Mouse (Mus musculus): Measurements from ENCODE around the gene March10. TPM values are rescaled to one million over a fixed set of nuclear protein-coding genes. Genes with fewer than 3 reads are reported as not detected.

The March10 gene
- total RNA-seq, 1 experiment = 0.22 TPM

GRCm38 (mm10) chr11:105455118-105455517, 1.4 kb downstream of the March10 start:
- in situ Hi-C loops (cut with MboI; ENCODE audit: low sequenced_read_pairs in 2 of 2, unreplicated experiment in 2 of 2) = no loop called here
- Histone ChIP-seq H3K9me3 (ENCODE audit: control insufficient read depth, insufficient read depth, low read depth, low read length) (no peaks in the 10 kb centered on the region), H3K4me3 (ENCODE audit: insufficient read depth in 1 of 2, low read depth in 1 of 2, low read length in 2 of 2, poor library complexity in 1 of 2, severe bottlenecking in 1 of 2) (no peak overlapping the region), H3K36me3 (ENCODE audit: control insufficient read depth, insufficient read depth, low read length, poor library complexity, severe bottlenecking) (no peaks in the 10 kb centered on the region), H3K27ac (ENCODE audit: insufficient read depth, low read depth, low read length, poor library complexity, severe bottlenecking) (no peak overlapping the region), H3K9ac (ENCODE audit: insufficient read depth, low read depth, low read length, poor library complexity, severe bottlenecking) (no peak overlapping the region), H3K4me1 (ENCODE audit: control insufficient read depth in 2 of 2, insufficient read depth in 2 of 2, low read length in 2 of 2, poor library complexity in 1 of 2) (peaks cover 0 to 4% of the 10 kb centered on the region in 2 experiments; a peak in 1 of 4 replicates)
- TF ChIP-seq CHD2 (IDR thresholded peaks at IDR 0.05; ENCODE audit: low read depth, low read length) (no peak), HCFC1 (IDR thresholded peaks at IDR 0.05; ENCODE audit: borderline replicate concordance, insufficient read depth, low read length) (no peak), ZC3H11A (IDR thresholded peaks at IDR 0.05; ENCODE audit: borderline replicate concordance, low read depth, low read length) (no peak), ZNF384 (IDR thresholded peaks at IDR 0.05; ENCODE audit: low read depth, low read length) (no peak), MAFK (IDR thresholded peaks at IDR 0.05; ENCODE audit: insufficient read depth, low read depth, low read length) (no peak)
- no peak for DNase-seq (ENCODE audit: low read depth, low spot score)

GRCm38 (mm10) chr11:105453084-105453483, 3.5 kb downstream of the March10 start:
- no peaks in the 10 kb centered on the region for H3K9me3 ChIP-seq (ENCODE audit: control insufficient read depth, insufficient read depth, low read depth, low read length)
- no peaks in the 10 kb centered on the region; the same call in 1 of the 2 replicates for H3K36me3 ChIP-seq (ENCODE audit: control insufficient read depth, insufficient read depth, low read length, poor library complexity, severe bottlenecking)
- H3K4me3 ChIP-seq (ENCODE audit: insufficient read depth in 1 of 2, low read depth in 1 of 2, low read length in 2 of 2, poor library complexity in 1 of 2, severe bottlenecking in 1 of 2) = no peak overlapping the region
- H3K4me1 ChIP-seq (ENCODE audit: control insufficient read depth in 2 of 2, insufficient read depth in 2 of 2, low read length in 2 of 2, poor library complexity in 1 of 2) = peaks cover 0 to 4% of the 10 kb centered on the region in 2 experiments; a peak in 1 of 4 replicates
- no peak overlapping the region for H3K9ac ChIP-seq (ENCODE audit: insufficient read depth, low read depth, low read length, poor library complexity, severe bottlenecking)
- DNase-seq (ENCODE audit: low read depth, low spot score) = no peak
- no peak overlapping the region for H3K27ac ChIP-seq (ENCODE audit: insufficient read depth, low read depth, low read length, poor library complexity, severe bottlenecking)
- TF ChIP-seq HCFC1 (IDR thresholded peaks at IDR 0.05; ENCODE audit: borderline replicate concordance, insufficient read depth, low read length) (no peak), ZC3H11A (IDR thresholded peaks at IDR 0.05; ENCODE audit: borderline replicate concordance, low read depth, low read length) (no peak), ZNF384 (IDR thresholded peaks at IDR 0.05; ENCODE audit: low read depth, low read length) (no peak), MAFK (IDR thresholded peaks at IDR 0.05; ENCODE audit: insufficient read depth, low read depth, low read length) (no peak), CHD2 (IDR thresholded peaks at IDR 0.05; ENCODE audit: low read depth, low read length) (no peak)
- in situ Hi-C loops (cut with MboI; ENCODE audit: low sequenced_read_pairs in 2 of 2, unreplicated experiment in 2 of 2) = no loop called here

- Histone ChIP-seq H3K4me1 (ENCODE audit: control insufficient read depth in 2 of 2, insufficient read depth in 2 of 2, low read length in 2 of 2, poor library complexity in 1 of 2) (peaks cover 0 to 4% of the 10 kb centered on the region in 2 experiments; a peak in 1 of 4 replicates), H3K27ac (ENCODE audit: insufficient read depth, low read depth, low read length, poor library complexity, severe bottlenecking) (no peak overlapping the region), H3K4me3 (ENCODE audit: insufficient read depth in 1 of 2, low read depth in 1 of 2, low read length in 2 of 2, poor library complexity in 1 of 2, severe bottlenecking in 1 of 2) (no peak overlapping the region), H3K9ac (ENCODE audit: insufficient read depth, low read depth, low read length, poor library complexity, severe bottlenecking) (no peak overlapping the region), H3K9me3 (ENCODE audit: control insufficient read depth, insufficient read depth, low read depth, low read length) (no peaks in the 10 kb centered on the region), H3K36me3 (ENCODE audit: control insufficient read depth, insufficient read depth, low read length, poor library complexity, severe bottlenecking) (no peaks in the 10 kb centered on the region; the same call in 1 of the 2 replicates)
- in situ Hi-C loops (cut with MboI; ENCODE audit: low sequenced_read_pairs in 2 of 2, unreplicated experiment in 2 of 2) = no loop called here
- DNase-seq (ENCODE audit: low read depth, low spot score) = no peak
- no peak for TF ChIP-seq CHD2 (IDR thresholded peaks at IDR 0.05; ENCODE audit: low read depth, low read length)
- no peak for TF ChIP-seq ZNF384 (IDR thresholded peaks at IDR 0.05; ENCODE audit: low read depth, low read length)
- no peak for TF ChIP-seq MAFK (IDR thresholded peaks at IDR 0.05; ENCODE audit: insufficient read depth, low read depth, low read length)
- no peak for TF ChIP-seq ZC3H11A (IDR thresholded peaks at IDR 0.05; ENCODE audit: borderline replicate concordance, low read depth, low read length)
- TF ChIP-seq HCFC1 (IDR thresholded peaks at IDR 0.05; ENCODE audit: borderline replicate concordance, insufficient read depth, low read length) = no peak
Observed at GRCm38 (mm10) chr11:105452504-105452903, 4.0 kb downstream of the March10 start.

DNA sequence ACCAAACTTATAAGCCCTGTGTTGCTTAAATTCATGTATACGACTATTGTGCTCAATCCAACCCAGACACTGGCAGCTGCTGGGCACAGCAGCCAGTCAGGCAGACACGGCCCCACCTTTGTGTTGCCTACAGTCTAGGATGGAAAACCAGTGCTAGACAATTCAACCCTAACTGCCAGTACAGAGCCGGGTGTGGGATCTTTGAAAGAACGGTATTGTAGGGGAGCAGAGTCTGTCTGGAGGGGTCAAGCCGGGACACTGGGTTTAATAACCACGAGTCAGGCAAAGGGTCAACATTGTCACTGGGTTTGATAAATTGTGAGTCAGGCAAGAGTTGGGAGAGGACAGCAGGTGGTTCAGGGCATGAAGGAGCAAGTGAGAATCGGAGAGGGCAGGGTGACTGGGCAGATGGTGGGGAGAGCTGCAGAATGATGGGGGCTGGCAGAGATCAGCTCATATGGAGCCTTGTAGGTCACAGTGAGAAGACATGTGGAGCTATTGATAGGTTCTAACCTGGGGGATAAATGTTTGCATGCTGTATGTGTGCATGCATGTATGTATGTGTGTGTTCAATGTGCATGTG, 4.9 kb downstream of the March10 start:
- Histone ChIP-seq H3K36me3 (ENCODE audit: control insufficient read depth, insufficient read depth, low read length, poor library complexity, severe bottlenecking) (no peaks in the 10 kb centered on the region; the same call in 1 of the 2 replicates), H3K4me3 (ENCODE audit: insufficient read depth in 1 of 2, low read depth in 1 of 2, low read length in 2 of 2, poor library complexity in 1 of 2, severe bottlenecking in 1 of 2) (no peak overlapping the region), H3K4me1 (ENCODE audit: control insufficient read depth in 2 of 2, insufficient read depth in 2 of 2, low read length in 2 of 2, poor library complexity in 1 of 2) (peaks cover 0 to 3% of the 10 kb centered on the region in 2 experiments; a peak in 1 of 4 replicates), H3K27ac (ENCODE audit: insufficient read depth, low read depth, low read length, poor library complexity, severe bottlenecking) (no peak overlapping the region), H3K9me3 (ENCODE audit: control insufficient read depth, insufficient read depth, low read depth, low read length) (no peaks in the 10 kb centered on the region), H3K9ac (ENCODE audit: insufficient read depth, low read depth, low read length, poor library complexity, severe bottlenecking) (no peak overlapping the region)
- in situ Hi-C loops (cut with MboI; ENCODE audit: low sequenced_read_pairs in 2 of 2, unreplicated experiment in 2 of 2) = no loop called here
- DNase-seq (ENCODE audit: low read depth, low spot score) = no peak
- TF ChIP-seq ZNF384 (IDR thresholded peaks at IDR 0.05; ENCODE audit: low read depth, low read length) = no peak
- no peak for TF ChIP-seq HCFC1 (IDR thresholded peaks at IDR 0.05; ENCODE audit: borderline replicate concordance, insufficient read depth, low read length)
- no peak for TF ChIP-seq MAFK (IDR thresholded peaks at IDR 0.05; ENCODE audit: insufficient read depth, low read depth, low read length)
- TF ChIP-seq ZC3H11A (IDR thresholded peaks at IDR 0.05; ENCODE audit: borderline replicate concordance, low read depth, low read length) = no peak
- no peak for TF ChIP-seq CHD2 (IDR thresholded peaks at IDR 0.05; ENCODE audit: low read depth, low read length)

Measured in ES-E14 (cell line).